In the genomic region with DNA sequence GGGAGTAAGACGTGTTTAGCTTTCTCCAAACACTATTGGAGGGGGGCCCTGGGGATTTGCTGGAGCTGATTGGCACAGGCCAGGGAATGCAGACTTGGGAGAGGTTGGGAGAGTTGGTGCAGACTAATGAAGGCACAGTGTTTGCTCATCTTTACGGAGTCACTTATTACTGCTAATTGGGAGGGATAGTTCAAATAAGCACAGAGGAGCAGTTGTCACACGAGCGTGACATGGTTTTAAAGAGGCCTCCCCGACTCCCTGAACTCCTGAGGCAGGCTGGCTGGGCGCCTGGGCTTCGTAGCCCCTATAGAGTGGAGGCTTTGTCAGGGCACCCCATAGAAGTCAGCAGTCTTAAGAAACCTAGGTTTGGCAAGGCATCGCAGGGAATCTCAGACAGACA, we compare ENCODE assay signal across 13 mouse cellular contexts.
DNase-seq lines count a peak whose midpoint lies in the region; ATAC-seq lines count a peak whose summit lies in the region.
"Had no signal": no experiment of that assay in that cellular context is flagged by ENCODE, and none has a peak within 500 bp of the region (broad histone marks: within the 10 kb centered on the region; RNA-seq: fewer than 3 reads in every experiment).

No protein-coding gene starts in this region.

- no peak overlapping the region for H3K4me3 ChIP-seq in hindbrain, embryonic 12.5 days
- no peak overlapping the region for H3K4me3 ChIP-seq in midbrain, embryonic 16.5 days (ENCODE audit: low read depth, low read length)
- H3K4me3 ChIP-seq: liver, embryonic 15.5 days had no signal

- 54% methylated on average over 8 of the region's 8 CpGs for WGBS in hindbrain, embryonic 12.5 days
- 27% methylated on average over 8 of the region's 8 CpGs for WGBS in midbrain, embryonic 16.5 days

- H3K4me2 ChIP-seq in hindbrain, embryonic 12.5 days (replicated peaks) = no peak overlapping the region
- no peak overlapping the region; the same call in 1 of the 2 replicates for H3K4me2 ChIP-seq in midbrain, embryonic 16.5 days (ENCODE audit: low read length)
- H3K4me2 ChIP-seq: liver, embryonic 15.5 days had no signal

- 0 out of 2 replicates have a peak, but pooled peaks cover 4% of the 10 kb centered on the region for H3K4me1 ChIP-seq in hindbrain, embryonic 12.5 days
- 0 out of 2 replicates have a peak, but pooled peaks cover 3% of the 10 kb centered on the region for H3K4me1 ChIP-seq in midbrain, embryonic 16.5 days (ENCODE audit: control insufficient read depth, insufficient read depth, low read length)
- H3K4me1 ChIP-seq: liver, embryonic 15.5 days had no signal

- no peaks in the 10 kb centered on the region for H3K27me3 ChIP-seq in hindbrain, embryonic 12.5 days
- H3K27me3 ChIP-seq in midbrain, embryonic 16.5 days (ENCODE audit: control insufficient read depth, insufficient read depth, low read depth, low read length) = no peaks in the 10 kb centered on the region
- H3K27me3 ChIP-seq: liver, embryonic 15.5 days had no signal

- H3K27ac ChIP-seq in hindbrain, embryonic 12.5 days = no peak overlapping the region
- H3K27ac ChIP-seq in midbrain, embryonic 16.5 days (ENCODE audit: low read length) = no peak overlapping the region
- H3K27ac ChIP-seq: liver, embryonic 15.5 days had no signal

- ATAC-seq in hindbrain, embryonic 12.5 days (ENCODE audit: low FRiP score) = peak; percentile 88
- ATAC-seq in midbrain, embryonic 16.5 days = peak; percentile 91

- no peaks in the 10 kb centered on the region for H3K36me3 ChIP-seq in hindbrain, embryonic 12.5 days
- H3K36me3 ChIP-seq in midbrain, embryonic 16.5 days (ENCODE audit: control insufficient read depth, insufficient read depth, low read length) = no peaks in the 10 kb centered on the region
- H3K36me3 ChIP-seq: G1E; liver, embryonic 15.5 days had no signal

- DNase-seq in frontal cortex, postnatal 14 days (ENCODE audit: low spot score in 2 of 2) = peak; percentile 5 to 23
- no peak for DNase-seq in frontal cortex, postnatal 25 days (ENCODE audit: low spot score in 2 of 2)
- peak; percentile 38 for DNase-seq in Muller cell, postnatal 12 days (ENCODE audit: inconsistent ontology term)
- no peak for DNase-seq in kidney, postnatal 10 days
- DNase-seq in spleen, adult 18-20 months = no peak
- no peak for DNase-seq in kidney, postnatal 14 days
- DNase-seq: B cell, adult 2 months; cerebellum, adult 9-11 months; heart, postnatal 4 days had no signal

- no peak overlapping the region for H3K9ac ChIP-seq in hindbrain, embryonic 12.5 days
- H3K9ac ChIP-seq in midbrain, embryonic 16.5 days (ENCODE audit: low read depth, low read length) = no peak overlapping the region
- H3K9ac ChIP-seq: liver, embryonic 15.5 days had no signal

- no peaks in the 10 kb centered on the region for H3K9me3 ChIP-seq in hindbrain, embryonic 12.5 days (replicated peaks)
- H3K9me3 ChIP-seq in midbrain, embryonic 16.5 days (replicated peaks; ENCODE audit: control insufficient read depth, low read length, poor library complexity, severe bottlenecking) = no peaks in the 10 kb centered on the region
- H3K9me3 ChIP-seq: liver, embryonic 15.5 days had no signal

Comparison
In these comparisons a context has a peak if more than half of its experiments do, and no peak if none do; other contexts are left out.
1. DNase-seq: peak in frontal cortex, postnatal 14 days (2 of 2) and Muller cell, postnatal 12 days (single experiment); none in frontal cortex, postnatal 25 days (0 of 2), kidney, postnatal 10 days (single experiment), spleen, adult 18-20 months (0 of 2) and kidney, postnatal 14 days (single experiment).